Mouse (Mus musculus) heart, adult 2 months (tissue): Measurements from ENCODE around the gene Slx4ip.

ENCODE experiments used
- CTCF ChIP-seq: fragments of 200-600 bp; IDR thresholded peaks from 2 replicates; pipeline ENCODE4 v1.8.1; 2022; ENCODE audit warnings: antibody characterized with exemption, mild to moderate bottlenecking, moderate library complexity
- POLR2A ChIP-seq: fragments of 200-500 bp; IDR thresholded peaks from 2 replicates; pipeline ENCODE4 v1.6.1; 2011; ENCODE audit warnings: mild to moderate bottlenecking, low read depth, low read length, control low read depth; ENCODE audit not compliant: insufficient read depth

DNA sequence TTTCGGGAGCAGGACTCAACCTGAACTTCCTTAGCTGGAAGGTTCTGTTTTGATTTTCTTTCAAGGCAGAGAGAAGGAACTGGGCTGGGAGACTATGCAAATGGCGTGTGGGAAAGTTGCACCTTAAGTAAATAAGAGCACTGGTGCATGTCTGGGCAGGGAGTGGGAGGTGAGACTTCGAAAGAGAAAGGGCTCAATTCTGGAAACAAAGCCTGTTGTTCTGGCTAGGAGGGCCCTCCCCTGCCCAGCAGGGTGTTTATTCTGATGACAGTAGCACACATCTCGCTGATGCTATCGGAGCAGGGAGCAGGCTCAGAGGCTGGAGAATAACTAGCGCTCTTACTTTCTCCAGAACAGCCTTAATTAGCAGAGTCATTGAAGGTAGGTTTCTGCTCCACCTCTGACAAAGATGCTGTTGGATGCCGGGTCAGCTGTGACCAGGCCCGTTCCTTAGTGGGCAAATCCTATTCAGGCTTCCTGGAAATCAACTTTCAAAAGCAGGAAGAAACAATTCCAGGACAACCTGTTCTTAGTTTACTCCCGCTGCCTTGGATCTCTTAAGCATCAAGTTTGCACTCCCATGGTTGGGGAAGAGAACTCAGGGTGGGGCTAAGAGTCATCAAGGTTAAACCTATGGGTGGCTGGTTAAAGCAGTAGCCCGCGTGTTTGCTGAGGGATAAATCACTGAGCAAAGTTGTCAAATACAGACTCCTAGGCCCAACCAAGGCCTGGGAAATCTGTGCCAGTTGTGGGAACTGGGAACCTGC is 207.4 kb downstream of the Slx4ip start:
- TF ChIP-seq POLR2A (no peak), CTCF (no peak)
